Mouse (Mus musculus) cortical plate, adult 2 months (tissue): ENCODE data around the gene Col26a1. TPM values are rescaled to one million over a fixed set of nuclear protein-coding genes. Genes with fewer than 3 reads are reported as not detected.

ENCODE experiments used
- H3K27ac ChIP-seq: fragments of 200-500 bp; 2 replicates; pipeline ENCODE4 v1.5.1; 2012; ENCODE audit warnings: low read length, control low read depth, inconsistent platforms; ENCODE audit not compliant: insufficient read depth
- H3K4me1 ChIP-seq: fragments of 200-500 bp; 2 replicates; pipeline ENCODE4 v1.6.1; 2011; ENCODE audit warnings: low read length; ENCODE audit not compliant: control insufficient read depth, insufficient read depth
- H3K4me3 ChIP-seq: fragments of 200-500 bp; 2 replicates; pipeline ENCODE4 v1.5.1; 2011; ENCODE audit warnings: mild to moderate bottlenecking, low read length, control low read depth; ENCODE audit not compliant: insufficient read depth
- CTCF ChIP-seq: fragments of 200-500 bp; IDR thresholded peaks from 2 replicates; pipeline ENCODE4 v1.5.1; 2011; ENCODE audit warnings: mild to moderate bottlenecking, control low read depth, low read length; ENCODE audit not compliant: insufficient read depth; ENCODE audit errors: extremely low read depth
- POLR2A ChIP-seq: fragments of 200-500 bp; IDR thresholded peaks from 2 replicates; pipeline ENCODE4 v1.6.1; 2011; ENCODE audit warnings: mild to moderate bottlenecking, low read length, control low read depth; ENCODE audit not compliant: insufficient read depth; ENCODE audit errors: extremely low read depth
- polyA plus RNA-seq: library from polyadenylated mRNA; depleted of rRNA; stranded (reverse); fragments of >200 nt; gene quantifications from 2 replicates; pipeline ENCODE4 v1.2.3, GENCODE M21; 2012

The Col26a1 gene
- polyA plus RNA-seq, 1 experiment, result 22.7 TPM

DNA sequence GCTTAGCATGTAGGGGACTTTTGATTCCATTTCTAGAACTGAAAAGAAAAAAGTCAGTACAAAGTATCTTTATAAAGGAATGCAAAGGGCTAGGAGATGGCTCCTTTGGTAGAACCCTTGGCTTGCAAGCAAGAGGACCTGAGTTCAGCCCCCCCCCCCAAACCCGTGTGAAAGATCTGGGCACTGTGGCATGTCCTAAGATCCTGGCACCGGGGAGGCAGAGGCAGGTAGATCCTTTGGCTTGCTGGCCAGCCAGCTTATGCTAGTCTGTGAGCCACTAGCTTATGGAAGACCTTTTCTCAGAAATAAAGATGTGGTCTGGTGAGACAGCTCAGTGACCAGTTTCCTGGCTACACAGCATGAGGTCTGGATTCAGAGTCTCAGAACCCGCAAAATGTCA, 31.2 kb upstream of the Col26a1 start:
- H3K27ac ChIP-seq, result no peak overlapping the region
- no peak overlapping the region for H3K4me3 ChIP-seq
- no peak for TF ChIP-seq CTCF
- no peak for TF ChIP-seq POLR2A
- H3K4me1 ChIP-seq, result peaks cover under 1% of the 10 kb centered on the region; the same call in 1 of the 2 replicates

GRCm38 (mm10) chr5:136907991-136908857, 25.2 kb upstream of the Col26a1 start, which contains the start of gene Ift22:
Gene Ift22, plus strand, starts transcription at chr5:136908150.
- Histone ChIP-seq H3K27ac (no peak within 1 kb of the TSS), H3K4me3 (peak within 1 kb of the TSS; percentile 63), H3K4me1 (peaks cover 3% of the 10 kb centered on the region; the same call in 1 of the 2 replicates)
- no peak; the same call in 1 of the 2 replicates for TF ChIP-seq POLR2A
- no peak for TF ChIP-seq CTCF

GRCm38 (mm10) chr5:136907587-136907986, 24.6 kb upstream of the Col26a1 start:
- Histone ChIP-seq H3K4me1 (peaks cover 3% of the 10 kb centered on the region; the same call in 1 of the 2 replicates), H3K4me3 (peak overlapping the region; percentile 63), H3K27ac (no peak overlapping the region)
- TF ChIP-seq POLR2A (no peak), CTCF (no peak)

DNA sequence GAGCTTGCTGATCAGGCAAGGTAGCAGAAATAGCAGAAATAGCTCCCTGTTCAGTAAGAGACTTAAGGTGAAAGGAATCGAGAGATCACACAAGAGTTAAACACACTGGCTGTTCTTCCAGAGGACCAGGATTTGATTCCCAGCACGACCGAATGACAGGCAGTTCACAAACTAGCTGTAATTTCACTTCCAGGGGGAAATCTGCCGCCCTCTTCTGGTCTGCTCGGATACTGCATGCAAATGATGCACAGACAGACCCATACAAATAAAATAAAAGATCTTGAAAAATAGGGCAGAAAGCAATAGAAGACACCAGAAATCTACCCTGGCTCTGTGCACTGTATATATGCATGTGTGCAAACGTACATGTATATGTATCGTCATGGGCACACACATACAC, 22.6 kb upstream of the Col26a1 start:
- Histone ChIP-seq H3K27ac (no peak overlapping the region), H3K4me3 (no peak overlapping the region), H3K4me1 (peaks cover 3% of the 10 kb centered on the region; the same call in 1 of the 2 replicates)
- TF ChIP-seq POLR2A (no peak), CTCF (peak; percentile 22; the same call in 1 of the 2 replicates)

GRCm38 (mm10) chr5:136904621-136905020, 21.6 kb upstream of the Col26a1 start:
- Histone ChIP-seq H3K4me1 (peaks cover 3% of the 10 kb centered on the region; the same call in 1 of the 2 replicates), H3K4me3 (no peak overlapping the region), H3K27ac (no peak overlapping the region)
- TF ChIP-seq CTCF, result no peak
- no peak for TF ChIP-seq POLR2A

- Histone ChIP-seq H3K4me1 (no peaks in the 10 kb centered on the region), H3K27ac (no peak overlapping the region), H3K4me3 (no peak overlapping the region)
- TF ChIP-seq POLR2A (no peak), CTCF (no peak)
Observed at GRCm38 (mm10) chr5:136895529-136895963, 12.5 kb upstream of the Col26a1 start.

- H3K4me1 ChIP-seq, result no peaks in the 10 kb centered on the region
- no peak overlapping the region for H3K27ac ChIP-seq
- TF ChIP-seq CTCF (no peak), POLR2A (no peak)
- H3K4me3 ChIP-seq, result no peak overlapping the region
Observed at GRCm38 (mm10) chr5:136894840-136895528, 12.0 kb upstream of the Col26a1 start.

- TF ChIP-seq CTCF (no peak), POLR2A (no peak)
Observed at GRCm38 (mm10) chr5:136888539-136889355, 5.7 kb upstream of the Col26a1 start.

GRCm38 (mm10) chr5:136886957-136887356, 3.9 kb upstream of the Col26a1 start:
- no peak overlapping the region for H3K4me3 ChIP-seq
- no peak overlapping the region for H3K27ac ChIP-seq
- no peak for TF ChIP-seq POLR2A
- TF ChIP-seq CTCF, result no peak
- no peaks in the 10 kb centered on the region for H3K4me1 ChIP-seq

More at GRCm38 (mm10) chr5:136888539-136889355, 5.7 kb upstream of the Col26a1 start:
- no peaks in the 10 kb centered on the region for H3K4me1 ChIP-seq
- H3K27ac ChIP-seq, result no peak overlapping the region
- H3K4me3 ChIP-seq, result no peak overlapping the region
